Mouse (Mus musculus): Measurements from ENCODE around the gene Gm5478. TPM values are rescaled to one million over a fixed set of nuclear protein-coding genes. Genes with fewer than 3 reads are reported as not detected.
"Not testable (repeated sequence)": the region's sequence is repeated elsewhere in the genome, so short reads cannot be mapped to it uniquely, and the experiment has no call there.

Gm5478 gene
- polyA plus RNA-seq (2016; fragmentation: Nextera tagmentation; extraction: Ambion mirVana): not detected in 2 replicates

GRCm38 (mm10) chr15:101647280-101647679 is at the start of gene Gm5478:
TSS of gene Gm5478 (minus strand) at chr15:101647380.
- no peak within 1 kb of the TSS for H3K4me2 ChIP-seq (replicated peaks)
- no peak within 1 kb of the TSS for H3K4me3 ChIP-seq
- no peak for ATAC-seq (ENCODE audit: low FRiP score)
- no peaks in the 10 kb centered on the region for H3K9me3 ChIP-seq (replicated peaks)
- H3K4me1 ChIP-seq: no peaks in the 10 kb centered on the region
- H3K36me3 ChIP-seq: no peaks in the 10 kb centered on the region
- 78% methylated on average over 3 of the region's 3 CpGs for WGBS
- no peak within 1 kb of the TSS for H3K9ac ChIP-seq
- no peaks in the 10 kb centered on the region for H3K27me3 ChIP-seq
- no peak within 1 kb of the TSS for H3K27ac ChIP-seq

- no peaks in the 10 kb centered on the region for H3K9me3 ChIP-seq (replicated peaks)
- no peaks in the 10 kb centered on the region for H3K36me3 ChIP-seq
These were observed 47.0 kb upstream of the Gm5478 start, which contains the start of gene Krt6a for GRCm38 (mm10) chr15:101694207-101694606. TSS of gene Krt6a (minus strand) at chr15:101694307.

GRCm38 (mm10) chr15:101690460-101690859 is 43.3 kb upstream of the Gm5478 start:
- H3K9ac ChIP-seq; H3K36me3 ChIP-seq; H3K9me3 ChIP-seq (replicated peaks); H3K4me3 ChIP-seq; H3K4me1 ChIP-seq; H3K27me3 ChIP-seq; H3K27ac ChIP-seq; ATAC-seq (ENCODE audit: low FRiP score); H3K4me2 ChIP-seq (replicated peaks): not testable (repeated sequence)
- 93% methylated on average over 5 of the region's 5 CpGs for WGBS

More at GRCm38 (mm10) chr15:101694207-101694606, 47.0 kb upstream of the Gm5478 start, which contains the start of gene Krt6a:
- no peak for ATAC-seq (ENCODE audit: low FRiP score)
- Histone ChIP-seq H3K27me3 (no peaks in the 10 kb centered on the region), H3K9ac (no peak within 1 kb of the TSS), H3K4me2 (replicated peaks) (no peak within 1 kb of the TSS), H3K4me1 (no peaks in the 10 kb centered on the region), H3K27ac (no peak within 1 kb of the TSS), H3K4me3 (no peak within 1 kb of the TSS)
- 84% methylated on average over 5 of the region's 5 CpGs for WGBS

DNA sequence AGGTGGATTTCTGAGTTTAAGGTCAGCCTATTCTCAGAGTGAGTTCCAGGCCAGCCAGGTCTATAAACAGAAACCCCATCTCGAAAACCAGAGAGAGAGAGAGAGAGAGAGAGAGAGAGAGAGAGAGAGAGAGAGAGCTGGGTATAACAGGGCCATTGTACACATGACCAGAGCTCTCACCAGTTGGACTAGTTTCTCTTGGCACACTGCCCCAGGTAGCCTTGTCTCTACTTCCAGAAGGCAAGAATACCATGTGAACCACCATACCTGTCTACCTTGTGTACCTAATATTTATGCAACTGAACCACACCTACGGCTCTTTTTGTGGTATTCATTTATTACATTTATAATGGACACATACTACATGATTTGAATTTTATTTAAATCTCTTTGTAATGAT is 41.0 kb upstream of the Gm5478 start:
- H3K27ac ChIP-seq: no peak overlapping the region
- no peak overlapping the region for H3K4me2 ChIP-seq (replicated peaks)
- no peak overlapping the region for H3K4me3 ChIP-seq
- no peaks in the 10 kb centered on the region for H3K27me3 ChIP-seq
- H3K36me3 ChIP-seq: no peaks in the 10 kb centered on the region
- H3K4me1 ChIP-seq: no peaks in the 10 kb centered on the region
- ATAC-seq (ENCODE audit: low FRiP score): no peak
- H3K9me3 ChIP-seq (replicated peaks): no peaks in the 10 kb centered on the region
- 62% methylated on average over 2 of the region's 2 CpGs for WGBS
- no peak overlapping the region for H3K9ac ChIP-seq

DNA sequence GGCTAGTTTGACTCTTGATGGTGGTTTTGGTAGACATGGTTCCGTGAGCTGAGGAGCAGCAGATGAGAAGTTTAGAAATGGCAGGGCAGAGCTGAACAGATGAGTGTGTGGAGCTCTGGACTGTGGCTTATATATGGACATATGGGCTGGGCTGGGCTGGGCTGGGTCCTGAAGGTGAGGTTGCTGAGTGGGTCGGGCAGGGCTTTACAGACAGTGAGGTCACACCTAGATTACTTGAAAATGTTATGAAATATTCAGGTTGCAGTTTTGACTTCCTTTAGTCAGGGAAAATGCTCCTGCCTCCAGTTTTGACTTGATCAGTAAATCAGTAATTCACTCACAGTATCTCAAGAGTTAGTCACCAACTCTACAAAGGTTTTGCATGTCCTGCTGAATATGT is 33.0 kb upstream of the Gm5478 start, which contains the start of gene Krt6b:
Gene Krt6b (minus strand): TSS at position 101 of the 400 bp plus-strand sequence.
- WGBS: 88% methylated on average over 2 of the region's 2 CpGs

GRCm38 (mm10) chr15:101675978-101676377 is 28.8 kb upstream of the Gm5478 start:
- H3K4me2 ChIP-seq (replicated peaks): no peak overlapping the region
- WGBS: 90% methylated on average over 1 of the region's 1 CpGs
- H3K4me3 ChIP-seq: no peak overlapping the region
- H3K36me3 ChIP-seq: no peaks in the 10 kb centered on the region
- H3K9me3 ChIP-seq (replicated peaks): no peaks in the 10 kb centered on the region
- H3K4me1 ChIP-seq: no peaks in the 10 kb centered on the region
- no peaks in the 10 kb centered on the region for H3K27me3 ChIP-seq
- H3K27ac ChIP-seq: no peak overlapping the region
- no peak for ATAC-seq (ENCODE audit: low FRiP score)
- H3K9ac ChIP-seq: no peak overlapping the region

More for the DNA sequence above, 33.0 kb upstream of the Gm5478 start, which contains the start of gene Krt6b:
- no peak for ATAC-seq (ENCODE audit: low FRiP score)
- Histone ChIP-seq H3K4me3 (no peak within 1 kb of the TSS), H3K27me3 (no peaks in the 10 kb centered on the region), H3K9ac (no peak within 1 kb of the TSS), H3K4me2 (replicated peaks) (no peak within 1 kb of the TSS), H3K27ac (no peak within 1 kb of the TSS), H3K4me1 (no peaks in the 10 kb centered on the region), H3K9me3 (replicated peaks) (no peaks in the 10 kb centered on the region), H3K36me3 (no peaks in the 10 kb centered on the region)

- no peaks in the 10 kb centered on the region for H3K27me3 ChIP-seq
- no peaks in the 10 kb centered on the region for H3K9me3 ChIP-seq (replicated peaks)
- 90% methylated on average over 5 of the region's 5 CpGs for WGBS
- H3K4me3 ChIP-seq: no peak overlapping the region
- H3K4me2 ChIP-seq (replicated peaks): no peak overlapping the region
- H3K9ac ChIP-seq: no peak overlapping the region
- no peaks in the 10 kb centered on the region for H3K4me1 ChIP-seq
- no peak overlapping the region for H3K27ac ChIP-seq
- ATAC-seq (ENCODE audit: low FRiP score): no peak
- H3K36me3 ChIP-seq: no peaks in the 10 kb centered on the region
These were observed 5.6 kb upstream of the Gm5478 start for GRCm38 (mm10) chr15:101652736-101653265.

- 78% methylated on average over 2 of the region's 2 CpGs for WGBS
- Histone ChIP-seq H3K36me3 (no peaks in the 10 kb centered on the region), H3K9me3 (replicated peaks) (no peaks in the 10 kb centered on the region), H3K27me3 (no peaks in the 10 kb centered on the region; the same call in 1 of the 2 replicates), H3K4me1 (no peaks in the 10 kb centered on the region), H3K4me2 (replicated peaks) (no peak within 1 kb of the TSS), H3K4me3 (no peak within 1 kb of the TSS), H3K27ac (no peak within 1 kb of the TSS), H3K9ac (no peak within 1 kb of the TSS)
- no peak for ATAC-seq (ENCODE audit: low FRiP score)
These were observed 19.3 kb downstream of the Gm5478 start, which contains the start of gene Gm5414 for GRCm38 (mm10) chr15:101627884-101628283. TSS of gene Gm5414 (minus strand) at chr15:101628188.

DNA sequence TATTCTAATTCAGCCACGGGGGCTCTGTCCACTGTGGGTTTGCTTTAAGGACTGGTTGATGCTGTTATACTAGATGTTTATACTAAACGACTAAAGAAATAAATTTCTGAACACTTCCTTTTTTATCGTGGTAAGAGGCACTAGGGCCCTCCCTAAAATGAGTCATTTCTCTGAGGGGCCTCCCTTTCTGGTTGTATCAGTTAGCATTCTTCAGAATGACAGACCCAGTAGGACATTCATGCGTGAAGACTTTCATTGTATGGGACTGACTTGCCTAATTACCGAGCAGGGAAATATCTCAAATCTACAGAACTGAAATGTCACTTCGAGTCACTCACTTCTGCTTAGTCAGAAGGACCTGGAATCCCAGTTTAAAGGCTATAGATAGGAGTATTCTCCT is 48.1 kb downstream of the Gm5478 start:
- Histone ChIP-seq H3K4me1 (no peaks in the 10 kb centered on the region), H3K9me3 (replicated peaks) (no peaks in the 10 kb centered on the region), H3K4me2 (replicated peaks) (no peak overlapping the region), H3K9ac (no peak overlapping the region), H3K27ac (no peak overlapping the region), H3K36me3 (no peaks in the 10 kb centered on the region), H3K27me3 (no peaks in the 10 kb centered on the region), H3K4me3 (no peak overlapping the region)
- WGBS: 59% methylated on average over 6 of the region's 6 CpGs
- ATAC-seq (ENCODE audit: low FRiP score): no peak

Small RNAs within 50 kb of the gene (microRNA-seq; reads per million reads assigned to microRNA genes)
- not detected for gene Gm44342
- not detected for gene Gm44383
- gene Gm44479: not detected

Other genes with a start within 250 kb of the Gm5478 start
- gene Krt7, start 236.3 kb downstream of the Gm5478 start, polyA plus RNA-seq (2016; fragmentation: Nextera tagmentation; extraction: Ambion mirVana): 8.8 and 10.5 TPM in 2 replicates
- gene Krt87, start 208.6 kb downstream of the Gm5478 start, polyA plus RNA-seq (2016; fragmentation: Nextera tagmentation; extraction: Ambion mirVana): 0.39 and 0.48 TPM in 2 replicates
- gene Krt88, start 199.6 kb downstream of the Gm5478 start, polyA plus RNA-seq (2016; fragmentation: Nextera tagmentation; extraction: Ambion mirVana): not detected in 2 replicates
- gene Krt81, start 183.6 kb downstream of the Gm5478 start, polyA plus RNA-seq (2016; fragmentation: Nextera tagmentation; extraction: Ambion mirVana): not detected in 2 replicates
- gene Krt86, start 173.9 kb downstream of the Gm5478 start, polyA plus RNA-seq (2016; fragmentation: Nextera tagmentation; extraction: Ambion mirVana): not detected in 2 replicates
- gene Krt83, start 155.9 kb downstream of the Gm5478 start, polyA plus RNA-seq (2016; fragmentation: Nextera tagmentation; extraction: Ambion mirVana): not detected in 2 replicates
- not detected in 2 replicates for gene Gm49425, start 130.1 kb downstream of the Gm5478 start, polyA plus RNA-seq (2016; fragmentation: Nextera tagmentation; extraction: Ambion mirVana)
- not detected in 2 replicates for gene Krt84, start 114.6 kb downstream of the Gm5478 start, polyA plus RNA-seq (2016; fragmentation: Nextera tagmentation; extraction: Ambion mirVana)
- not detected in 2 replicates for gene Krt82, start 96.7 kb downstream of the Gm5478 start, polyA plus RNA-seq (2016; fragmentation: Nextera tagmentation; extraction: Ambion mirVana)
- gene Krt90, start 84.4 kb downstream of the Gm5478 start, polyA plus RNA-seq (2016; fragmentation: Nextera tagmentation; extraction: Ambion mirVana): 0.14 and 0.30 TPM in 2 replicates
- 0.08 and 0.18 TPM in 2 replicates for gene Krt75, start 73.5 kb downstream of the Gm5478 start, polyA plus RNA-seq (2016; fragmentation: Nextera tagmentation; extraction: Ambion mirVana)
- not detected in 2 replicates for gene Gm5414, start 19.2 kb downstream of the Gm5478 start, polyA plus RNA-seq (2016; fragmentation: Nextera tagmentation; extraction: Ambion mirVana)
- not detected in 2 replicates for gene Krt6b, start 32.9 kb upstream of the Gm5478 start, polyA plus RNA-seq (2016; fragmentation: Nextera tagmentation; extraction: Ambion mirVana)
- gene Krt6a, start 46.9 kb upstream of the Gm5478 start, polyA plus RNA-seq (2016; fragmentation: Nextera tagmentation; extraction: Ambion mirVana): not detected in 2 replicates
- 14.1 and 16.6 TPM in 2 replicates for gene Krt5, start 65.5 kb upstream of the Gm5478 start, polyA plus RNA-seq (2016; fragmentation: Nextera tagmentation; extraction: Ambion mirVana)
- gene Krt71, start 95.7 kb upstream of the Gm5478 start, polyA plus RNA-seq (2016; fragmentation: Nextera tagmentation; extraction: Ambion mirVana): not detected in 2 replicates
- gene Krt72, start 139.1 kb upstream of the Gm5478 start, polyA plus RNA-seq (2016; fragmentation: Nextera tagmentation; extraction: Ambion mirVana): not detected in 2 replicates
- 0.57 and 0.65 TPM in 2 replicates for gene Krt73, start 155.0 kb upstream of the Gm5478 start, polyA plus RNA-seq (2016; fragmentation: Nextera tagmentation; extraction: Ambion mirVana)
- gene Krt2, start 170.8 kb upstream of the Gm5478 start, polyA plus RNA-seq (2016; fragmentation: Nextera tagmentation; extraction: Ambion mirVana): not detected in 2 replicates
- gene Krt1, start 203.4 kb upstream of the Gm5478 start, polyA plus RNA-seq (2016; fragmentation: Nextera tagmentation; extraction: Ambion mirVana): 4.2 and 4.4 TPM in 2 replicates
- gene Krt77, start 222.3 kb upstream of the Gm5478 start, polyA plus RNA-seq (2016; fragmentation: Nextera tagmentation; extraction: Ambion mirVana): not detected in 2 replicates
- gene Krt76, start 245.5 kb upstream of the Gm5478 start, polyA plus RNA-seq (2016; fragmentation: Nextera tagmentation; extraction: Ambion mirVana): not detected in 2 replicates

All from hindbrain, embryonic 12.5 days (tissue).